Mouse (Mus musculus) testis, postnatal 10 days (tissue): ENCODE data around the gene Uqcc1.

Experiments
- DNase-seq: peaks from one replicate; pipeline ENCODE4 v3.0.0; 2021; ENCODE audit warnings: low spot score

Uqcc1 gene

GRCm38 (mm10) chr2:155812637-155813036 is 117.5 kb downstream of the Uqcc1 start:
- DNase-seq: no peak

GRCm38 (mm10) chr2:155811821-155812396 is 118.2 kb downstream of the Uqcc1 start:
- DNase-seq: peak; percentile 87

GRCm38 (mm10) chr2:155809620-155810019 is 120.5 kb downstream of the Uqcc1 start:
- no peak for DNase-seq

GRCm38 (mm10) chr2:155807408-155807807 is 122.7 kb downstream of the Uqcc1 start:
- DNase-seq: no peak

GRCm38 (mm10) chr2:155806548-155806947 is 123.6 kb downstream of the Uqcc1 start:
- DNase-seq: no peak

GRCm38 (mm10) chr2:155805925-155806255 is 124.2 kb downstream of the Uqcc1 start:
- no peak for DNase-seq

- peak; percentile 75 for DNase-seq
Measured at GRCm38 (mm10) chr2:155805231-155805924, 124.7 kb downstream of the Uqcc1 start.

- DNase-seq: no peak
Measured at GRCm38 (mm10) chr2:155804053-155804452, 126.1 kb downstream of the Uqcc1 start.

GRCm38 (mm10) chr2:155802761-155803160 is 127.3 kb downstream of the Uqcc1 start:
- DNase-seq: no peak

- no peak for DNase-seq
Measured at GRCm38 (mm10) chr2:155798613-155799012, 131.5 kb downstream of the Uqcc1 start.
